Mouse (Mus musculus): Measurements from ENCODE around the gene Mynn. TPM values are rescaled to one million over a fixed set of nuclear protein-coding genes. Genes with fewer than 3 reads are reported as not detected.
"Not testable (repeated sequence)": the region's sequence is repeated elsewhere in the genome, so short reads cannot be mapped to it uniquely, and the experiment has no call there.

The Mynn gene
- total RNA-seq (2022): 10 to 100 TPM; 12.5 to 23.4 (median 19.9) TPM

DNA sequence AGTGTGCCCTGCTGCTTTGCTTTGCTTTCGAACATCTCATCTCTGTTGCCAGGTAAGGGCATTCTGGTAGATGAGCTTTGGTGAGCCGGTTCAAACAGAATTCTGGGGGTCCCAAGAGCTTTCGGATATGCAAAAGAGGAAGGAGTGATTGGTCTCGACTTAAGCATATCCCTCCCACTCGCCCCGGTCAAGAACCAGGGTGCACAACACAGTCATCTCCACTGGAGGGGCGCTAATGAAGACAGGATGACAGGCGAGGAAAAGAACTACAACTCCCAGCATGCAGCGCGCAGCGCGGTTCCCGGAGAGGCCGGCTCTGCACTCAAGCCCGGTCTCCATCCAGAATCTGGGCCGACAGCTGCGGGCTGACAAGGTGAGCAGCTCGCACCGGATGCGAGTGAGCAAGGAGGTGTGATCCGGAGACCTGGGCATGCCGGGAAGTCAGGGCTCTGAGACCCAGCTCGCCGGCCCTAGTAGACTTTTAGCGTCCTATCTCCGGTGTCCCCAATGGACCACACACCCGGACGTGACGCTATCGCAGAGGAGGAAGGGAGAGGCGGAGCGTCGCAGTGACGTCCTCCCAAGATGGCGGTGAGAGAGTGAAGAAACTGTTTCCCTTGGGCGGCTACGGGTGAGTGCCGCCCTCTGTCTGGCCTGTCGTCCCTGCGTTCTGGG lies at the start of gene Mynn:
Gene Mynn, plus strand, starts transcription at position 1 of the 675 bp plus-strand sequence.
- peak; percentile 97 to 98 for DNase-seq (ENCODE audit: low spot score in 2 of 2)

DNA sequence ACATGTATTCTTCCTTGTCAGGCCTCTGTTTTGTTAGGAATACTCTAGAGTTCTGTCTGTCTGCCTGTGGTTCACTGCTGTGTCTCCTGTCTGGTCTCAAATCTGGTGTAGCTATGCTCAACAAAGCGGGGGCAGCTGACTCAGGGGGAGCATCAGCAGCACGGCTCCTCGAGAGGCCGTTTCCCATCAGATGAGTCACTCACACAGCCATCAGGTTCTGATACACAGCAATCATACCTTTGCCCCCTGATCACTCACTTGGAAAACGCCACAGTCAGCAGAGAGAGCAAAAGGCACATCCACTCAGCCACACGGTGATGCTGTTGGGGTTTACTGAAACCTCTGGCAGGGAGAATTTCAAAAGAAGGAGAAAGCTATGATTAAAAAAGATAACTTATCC lies 48.1 kb upstream of the Mynn start:
- no peak for DNase-seq (ENCODE audit: low spot score in 2 of 2)

DNA sequence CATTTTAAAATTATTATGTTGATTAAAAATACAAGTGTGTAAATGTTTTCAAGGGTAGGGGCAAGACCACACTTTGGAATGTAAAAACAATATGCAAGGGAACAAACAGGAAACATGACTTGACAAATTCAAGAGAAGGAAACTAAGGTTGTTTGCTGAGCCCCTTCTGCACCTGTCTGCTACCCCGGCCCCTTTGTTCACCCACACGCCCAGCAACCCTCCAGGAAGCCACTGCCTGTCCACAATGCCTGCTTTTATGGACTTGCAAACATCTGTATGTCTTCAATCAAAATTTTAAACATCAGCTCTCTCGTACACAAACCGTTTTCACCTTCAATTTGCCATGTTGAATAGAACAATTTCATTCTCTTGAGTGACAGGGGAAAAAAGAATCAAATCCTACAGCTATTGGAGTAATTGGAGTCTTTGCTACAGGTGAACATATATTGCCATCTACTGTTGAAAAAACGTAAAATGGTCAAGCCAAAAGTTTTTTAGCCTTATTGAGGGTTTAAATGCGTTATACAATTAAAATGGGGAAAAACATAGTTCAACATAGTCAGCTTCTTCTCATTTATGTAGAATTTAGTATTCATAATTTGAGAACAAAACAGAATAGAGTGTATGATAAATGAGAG lies 41.1 kb upstream of the Mynn start:
- no peak for DNase-seq (ENCODE audit: low spot score in 2 of 2)

DNA sequence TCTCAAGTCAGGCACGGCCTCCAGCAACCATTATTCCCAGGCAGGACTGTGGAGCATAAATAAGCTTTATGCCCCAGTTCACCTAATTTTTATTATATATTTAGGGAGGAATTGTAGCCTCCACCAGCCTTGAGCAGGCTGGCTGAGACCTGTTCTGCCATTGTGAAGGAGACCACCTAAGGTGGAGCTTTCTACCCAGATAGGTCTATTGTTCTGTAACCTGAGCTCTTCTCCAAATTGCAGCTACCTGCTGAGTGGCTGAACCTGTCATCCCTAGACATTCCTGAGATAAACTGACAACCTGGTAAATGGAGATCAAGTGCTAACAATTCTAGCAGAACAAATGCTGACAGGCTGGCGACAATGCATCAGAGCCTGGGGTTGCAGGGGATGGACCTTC lies 35.5 kb upstream of the Mynn start:
- not testable (repeated sequence) for DNase-seq (ENCODE audit: low spot score in 2 of 2)

DNA sequence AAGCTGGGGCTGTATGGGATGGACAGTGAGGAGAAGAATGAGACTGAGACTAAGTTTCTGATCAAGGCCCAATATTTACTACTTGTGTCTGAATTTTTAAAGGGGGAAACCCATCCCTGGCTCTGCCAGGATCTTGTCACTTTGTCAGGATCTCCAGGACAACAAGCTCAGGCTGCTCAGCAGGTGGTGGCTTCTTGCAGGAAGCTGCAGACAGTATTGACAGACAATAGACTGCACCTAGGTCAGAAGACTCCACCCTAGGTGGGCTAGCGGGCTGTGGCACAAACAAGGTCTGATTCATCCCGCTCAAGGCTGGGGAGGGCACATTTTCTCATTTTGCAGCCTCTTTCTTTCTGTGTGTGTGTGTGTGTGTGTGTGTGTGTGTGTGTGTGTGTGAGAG lies 28.3 kb upstream of the Mynn start:
- no peak for DNase-seq (ENCODE audit: low spot score in 2 of 2)

DNA sequence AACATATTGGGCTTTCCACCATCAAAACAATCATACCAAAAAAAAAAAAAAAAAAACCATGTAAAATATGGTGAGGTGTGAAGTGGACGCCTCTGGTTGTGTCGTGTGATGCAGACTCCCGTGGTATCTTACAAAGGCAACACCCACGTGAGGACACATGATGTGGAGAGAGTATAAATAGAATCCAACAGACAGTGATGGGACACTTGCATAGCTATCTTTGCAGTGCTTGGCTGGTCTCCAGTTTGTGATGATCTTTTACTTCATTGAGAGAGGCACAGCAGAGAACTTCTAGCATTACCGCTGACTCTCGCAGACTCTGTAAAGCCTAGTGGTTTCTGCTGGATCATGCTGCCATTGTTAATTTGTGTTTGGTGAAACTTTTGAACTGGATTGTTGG lies 13.0 kb upstream of the Mynn start:
- DNase-seq (ENCODE audit: low spot score in 2 of 2): no peak

DNA sequence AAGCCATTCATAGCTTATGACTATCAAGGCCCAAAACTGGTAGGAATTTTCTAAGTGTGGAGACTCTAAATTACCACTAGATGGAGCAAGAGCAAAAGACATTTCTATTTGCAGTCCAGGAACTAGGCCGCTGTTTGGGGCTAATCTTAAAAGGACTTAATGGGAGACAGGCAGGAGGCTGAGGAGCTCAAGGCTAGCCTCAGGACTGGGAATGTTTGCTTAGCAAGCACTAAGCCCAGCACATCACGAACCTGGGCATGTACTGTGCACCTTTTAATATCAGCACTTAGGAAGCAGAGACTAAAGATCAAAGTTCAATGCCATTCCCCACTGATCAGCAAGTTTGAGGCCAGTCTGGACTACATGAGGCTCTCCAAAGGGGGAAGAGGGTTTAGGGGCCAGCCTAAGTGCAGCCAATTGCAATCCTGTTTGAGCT lies 9.4 kb upstream of the Mynn start:
- no peak for DNase-seq (ENCODE audit: low spot score in 2 of 2)

DNA sequence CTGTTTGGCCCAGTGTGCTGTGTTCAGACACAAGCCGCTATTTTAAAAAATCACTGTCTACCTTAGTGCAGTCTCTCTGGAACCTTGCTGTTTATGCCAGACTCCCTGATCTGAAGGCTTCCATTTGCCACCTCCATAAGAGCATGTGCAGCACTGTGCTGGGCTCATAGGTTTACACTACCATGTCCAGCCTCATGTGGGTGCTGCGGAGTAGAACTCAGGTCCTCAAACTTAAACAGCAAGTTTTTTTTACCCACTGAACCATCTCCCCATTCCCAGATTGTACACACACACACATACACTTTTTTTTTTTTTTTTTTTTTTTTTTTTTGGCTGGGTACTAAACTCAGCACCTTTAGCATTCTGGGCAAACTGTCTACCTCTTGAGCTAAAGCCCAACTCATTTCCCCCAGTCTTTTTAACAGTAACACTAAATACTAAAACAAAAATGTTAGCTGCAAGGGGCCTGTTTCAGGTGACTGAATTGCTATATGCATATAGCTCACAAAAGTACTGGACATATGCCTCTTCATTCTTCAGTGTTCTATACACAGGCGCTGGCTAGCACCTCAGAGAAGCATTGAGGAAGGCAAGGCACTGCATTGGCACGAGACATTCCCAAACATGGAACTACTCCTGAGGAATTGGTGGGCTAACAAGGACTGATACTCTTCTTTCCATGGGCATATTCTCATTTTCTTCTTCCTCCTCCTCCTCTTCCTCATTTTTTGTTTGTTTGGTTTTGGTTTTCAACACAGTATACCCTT lies 8.0 kb upstream of the Mynn start:
- no peak for DNase-seq (ENCODE audit: low spot score in 2 of 2)

DNA sequence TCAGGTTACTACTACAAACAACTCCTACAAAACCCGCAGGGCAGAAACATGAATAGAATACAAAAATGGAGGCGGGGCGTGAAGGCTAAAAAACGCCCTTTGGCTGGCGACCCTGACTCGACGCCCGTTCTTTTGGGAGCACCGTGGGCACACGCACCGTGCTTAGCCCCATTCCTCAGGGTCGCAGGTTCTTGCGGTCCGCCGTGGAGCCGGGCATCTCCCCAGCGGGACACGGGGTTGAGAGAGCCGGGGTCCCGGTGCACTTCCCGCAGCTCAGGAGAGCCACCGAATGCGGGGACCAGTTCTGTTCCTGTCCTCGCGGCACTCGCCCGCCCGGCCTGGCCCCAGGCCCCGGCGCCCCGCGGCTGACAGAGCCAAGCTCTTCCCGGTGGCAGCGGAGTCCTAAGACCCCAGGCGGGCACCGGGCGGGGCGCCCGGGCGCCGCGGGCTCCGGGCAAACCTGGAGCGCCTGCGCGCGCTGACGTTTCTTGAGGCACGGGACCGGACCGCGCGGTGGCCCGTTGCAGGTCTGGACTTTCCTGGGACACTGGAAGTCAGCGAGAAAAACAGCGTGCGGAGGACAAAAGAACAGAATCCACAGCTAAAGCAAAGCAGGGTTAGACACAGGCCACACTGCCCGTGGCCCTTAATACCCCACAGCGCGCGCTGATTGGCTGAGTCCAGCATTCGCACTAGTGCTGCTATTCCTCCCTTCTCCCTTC lies 6.6 kb upstream of the Mynn start:
- DNase-seq (ENCODE audit: low spot score in 2 of 2): no peak

DNA sequence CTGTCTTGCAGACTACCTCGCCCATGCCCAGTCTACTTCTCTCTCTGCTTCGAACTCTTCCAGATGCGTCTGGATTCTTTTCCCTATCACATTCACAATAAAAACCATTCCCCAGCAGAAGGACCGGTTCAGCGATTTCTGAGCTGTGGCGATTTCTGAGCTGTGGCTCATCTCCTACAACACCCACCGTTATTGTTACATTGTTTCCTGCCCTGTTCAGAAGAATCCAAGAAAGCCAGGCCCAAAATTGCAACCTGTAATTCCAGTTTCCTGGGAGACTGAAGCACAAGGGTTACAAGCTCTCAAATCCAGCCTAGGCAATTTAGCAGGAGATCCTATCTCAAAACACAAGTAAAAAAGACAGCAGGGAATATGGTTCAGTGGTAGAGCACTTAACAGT lies 4.6 kb upstream of the Mynn start:
- DNase-seq (ENCODE audit: low spot score in 2 of 2): no peak

DNA sequence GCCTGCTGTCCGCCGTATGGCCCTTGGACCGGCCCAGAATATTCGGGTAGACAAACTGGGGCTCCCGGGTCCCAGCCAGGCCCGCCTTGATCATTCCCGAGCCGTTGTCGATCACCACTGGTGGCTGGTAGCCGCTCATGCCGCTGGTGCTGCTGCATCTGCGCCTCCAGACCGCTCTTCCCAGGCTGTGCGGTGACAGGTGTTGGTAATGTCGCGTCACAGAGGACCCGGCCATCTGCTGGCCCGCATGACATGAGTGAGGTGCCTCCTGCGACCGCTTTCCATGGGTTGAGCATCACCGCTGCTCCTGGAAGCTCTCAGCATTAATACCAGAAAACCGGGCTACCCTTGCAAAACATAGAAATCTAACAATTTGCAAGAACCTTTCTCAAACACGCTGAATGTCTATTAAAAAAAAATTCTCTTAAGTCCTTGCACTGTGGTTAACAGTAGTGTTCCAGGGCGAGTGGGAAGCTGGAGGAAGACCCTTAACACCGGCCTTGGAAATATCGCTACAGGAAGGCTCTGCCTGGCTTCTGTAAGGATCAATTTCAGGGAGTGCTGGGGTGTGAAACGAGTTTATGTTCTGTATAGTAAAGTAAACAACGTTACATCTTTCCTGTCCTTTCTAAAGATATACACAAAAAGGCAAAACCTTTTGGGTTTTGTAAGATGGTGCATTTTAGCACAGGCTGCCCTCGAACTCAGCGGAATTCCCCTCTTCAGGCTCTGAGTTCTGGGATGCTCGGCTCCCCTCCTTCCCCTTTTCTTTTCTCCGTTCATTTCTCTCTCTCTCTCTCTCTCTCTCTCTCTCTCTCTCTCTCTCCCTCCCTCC lies 1.9 kb upstream of the Mynn start, which contains the start of gene Actrt3:
Gene Actrt3, minus strand, starts transcription at position 229 of the 835 bp plus-strand sequence.
- peak in 1 of 2 experiments; percentile 43 for DNase-seq (ENCODE audit: low spot score in 2 of 2)

DNA sequence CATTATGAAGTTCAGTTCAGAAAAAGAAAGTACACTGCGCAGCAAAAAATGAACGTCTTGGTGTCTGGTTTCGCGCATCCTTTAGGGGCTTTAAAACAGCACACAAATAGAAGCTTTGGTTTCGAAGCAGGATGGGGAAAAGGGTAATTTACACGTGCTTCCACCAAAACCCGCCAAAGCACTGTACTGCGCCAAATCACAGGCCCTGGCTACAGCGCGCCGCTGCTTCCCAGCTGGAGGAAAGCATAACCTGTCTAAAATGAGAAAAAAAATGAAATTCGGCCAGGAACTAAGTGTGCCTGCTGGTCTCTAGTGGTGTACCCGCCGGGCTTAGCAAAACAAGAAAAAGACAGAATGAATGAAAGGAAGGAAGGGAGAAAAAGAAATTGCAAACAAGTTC lies 1.1 kb upstream of the Mynn start:
- DNase-seq (ENCODE audit: low spot score in 2 of 2): peak in 1 of 2 experiments; percentile 50

DNA sequence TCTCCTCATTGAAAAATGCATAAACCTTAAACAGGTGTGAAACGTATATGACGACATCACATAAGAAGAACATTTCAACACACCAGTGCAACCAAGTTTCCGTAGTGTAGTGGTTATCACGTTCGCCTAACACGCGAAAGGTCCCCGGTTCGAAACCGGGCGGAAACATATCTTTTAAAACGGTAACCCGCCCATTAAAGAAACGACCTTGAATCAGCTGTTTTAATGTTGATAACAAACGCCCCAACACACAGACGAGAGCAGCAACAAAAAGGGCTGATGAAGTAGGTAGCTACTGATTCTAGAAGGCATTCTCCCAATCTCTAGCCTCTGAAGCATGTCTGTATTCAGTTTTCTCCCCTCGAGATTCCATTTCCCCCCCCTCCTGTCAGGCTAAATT lies 690 bp upstream of the Mynn start:
- DNase-seq (ENCODE audit: low spot score in 2 of 2): peak; percentile 82 to 91

DNA sequence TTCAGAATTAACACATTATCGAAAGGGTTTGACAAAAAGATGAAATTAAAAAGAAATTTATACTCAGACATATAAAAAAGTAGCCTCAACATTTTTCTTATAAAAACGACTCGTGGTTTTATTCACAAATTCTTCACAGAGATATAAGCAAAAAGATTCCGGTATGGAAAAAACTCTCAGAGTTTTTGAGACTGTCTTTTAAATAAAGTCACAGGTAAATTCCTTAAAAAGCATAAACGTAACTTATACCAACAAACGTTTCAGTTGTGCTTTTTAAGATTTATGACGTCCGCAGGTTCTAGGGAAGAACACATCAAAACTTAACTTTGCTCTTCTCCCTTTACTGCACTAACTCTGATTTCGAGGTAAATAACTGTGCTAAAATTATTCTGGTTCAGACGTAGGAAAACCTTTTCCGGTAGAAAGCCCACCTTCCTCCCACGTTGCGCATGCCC lies 228 bp upstream of the Mynn start:
- no peak for DNase-seq (ENCODE audit: low spot score in 2 of 2)

DNA sequence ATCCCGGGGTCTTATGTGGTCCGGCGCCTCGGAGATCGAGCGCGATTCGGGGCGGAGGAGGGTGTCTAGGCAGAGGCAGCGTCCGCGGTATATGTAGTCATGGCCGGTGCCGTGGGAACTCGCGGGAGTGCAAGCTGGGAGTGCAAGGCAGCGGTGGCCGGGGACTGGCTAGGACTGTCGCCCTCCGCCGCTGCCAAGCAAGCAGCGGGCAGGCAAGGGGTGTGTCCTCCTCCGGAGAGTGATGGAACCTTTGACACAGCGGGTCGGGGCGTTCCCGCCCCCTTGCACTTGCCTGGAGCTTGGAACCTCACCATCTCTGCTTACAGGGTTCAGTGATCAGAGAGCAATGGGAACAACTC lies 854 bp downstream of the Mynn start:
- no peak for DNase-seq (ENCODE audit: low spot score in 2 of 2)

DNA sequence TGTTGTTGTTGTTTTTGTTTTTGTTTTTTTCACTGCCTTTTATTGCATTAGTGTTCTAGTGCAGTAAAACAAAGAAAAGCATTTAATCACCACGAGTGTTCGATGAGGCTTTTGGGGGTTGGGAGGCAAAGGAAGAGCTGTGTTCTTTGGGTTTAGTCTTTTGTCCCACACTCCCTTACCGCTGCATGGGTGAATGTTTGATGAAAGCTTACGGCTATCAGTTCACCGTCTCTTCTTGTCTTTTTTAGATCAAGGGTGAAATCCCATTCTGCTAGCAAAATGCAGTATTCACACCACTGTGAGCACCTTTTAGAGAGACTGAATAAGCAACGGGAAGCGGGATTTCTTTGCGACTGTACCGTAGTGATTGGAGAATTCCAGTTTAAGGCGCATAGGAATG lies 1.4 kb downstream of the Mynn start:
- no peak for DNase-seq (ENCODE audit: low spot score in 2 of 2)

DNA sequence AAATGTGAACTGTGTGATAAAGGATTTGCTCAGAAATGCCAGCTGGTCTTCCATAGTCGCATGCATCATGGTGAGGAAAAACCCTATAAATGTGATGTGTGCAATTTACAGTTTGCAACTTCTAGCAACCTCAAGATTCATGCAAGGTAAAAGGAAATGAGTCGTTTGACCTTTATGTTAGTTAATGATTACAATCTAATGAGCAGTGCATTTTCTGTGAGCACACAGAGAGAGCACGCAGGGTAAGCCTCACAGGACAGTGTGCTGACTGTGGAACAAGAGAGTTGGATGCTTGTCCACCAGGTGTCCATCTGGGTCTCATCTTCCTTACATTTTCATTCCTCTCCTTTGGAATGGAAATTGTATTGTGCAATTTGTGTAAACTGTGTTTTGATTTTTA lies 7.1 kb downstream of the Mynn start:
- no peak for DNase-seq (ENCODE audit: low spot score in 2 of 2)

DNA sequence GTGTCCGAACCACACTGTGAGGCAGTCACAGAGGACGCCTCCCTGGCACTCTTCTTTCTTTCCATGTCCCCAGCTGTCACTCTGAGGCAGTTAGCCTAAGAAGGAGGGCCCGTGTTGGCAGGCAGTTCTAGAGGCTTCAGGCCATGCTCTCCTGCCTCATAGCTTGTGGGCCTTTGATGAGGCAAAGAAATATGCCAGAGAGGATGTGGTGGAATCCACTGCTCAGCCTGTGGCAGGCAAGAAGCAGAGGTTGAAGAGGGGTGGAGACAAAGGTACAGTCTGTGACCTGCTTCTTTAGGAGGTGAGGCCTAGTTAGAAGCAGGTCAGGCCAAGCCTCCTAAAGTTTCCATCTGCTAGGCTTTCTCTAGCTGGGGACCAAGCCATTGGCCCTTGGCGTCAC lies 9.1 kb downstream of the Mynn start:
- no peak for DNase-seq (ENCODE audit: low spot score in 2 of 2)

DNA sequence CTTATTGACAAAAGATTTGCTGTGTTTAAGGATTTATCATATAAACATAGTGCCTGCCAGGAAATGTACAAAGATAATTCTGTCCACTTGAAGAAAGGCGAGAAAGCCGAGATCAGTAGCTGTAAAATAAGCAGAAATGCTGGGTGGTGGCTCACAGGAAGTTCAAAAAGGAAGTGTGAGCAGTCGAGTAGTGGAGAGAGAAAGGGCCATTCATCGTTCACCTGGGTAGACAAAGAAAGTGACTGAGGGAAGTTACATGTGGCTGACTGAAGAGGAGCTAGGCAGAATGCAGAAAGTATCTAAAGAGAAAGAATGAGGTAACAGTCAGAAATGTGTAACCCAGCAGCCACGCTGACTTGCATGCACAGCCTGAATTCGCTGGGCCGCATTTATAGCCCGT lies 18.3 kb downstream of the Mynn start:
- no peak for DNase-seq (ENCODE audit: low spot score in 2 of 2)

DNA sequence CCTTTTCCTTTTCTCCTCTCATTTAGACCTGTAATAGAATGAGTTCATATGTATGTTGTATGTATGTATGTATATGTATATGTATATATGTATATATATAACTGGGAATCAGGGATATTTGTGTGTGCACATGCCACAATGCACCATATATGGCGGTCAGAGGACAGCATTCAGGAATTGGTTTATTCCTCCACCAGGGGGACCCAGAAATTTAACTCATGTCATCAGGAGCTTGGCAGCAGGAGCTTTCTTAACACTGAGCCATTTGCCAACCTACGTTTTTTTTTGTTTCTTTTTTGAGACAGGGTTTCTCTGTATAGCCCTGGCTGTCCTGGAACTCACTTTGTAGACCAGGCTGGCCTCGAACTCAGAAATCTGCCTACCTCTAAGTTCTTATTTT lies 31.8 kb downstream of the Mynn start:
- DNase-seq (ENCODE audit: low spot score in 2 of 2): no peak

DNA sequence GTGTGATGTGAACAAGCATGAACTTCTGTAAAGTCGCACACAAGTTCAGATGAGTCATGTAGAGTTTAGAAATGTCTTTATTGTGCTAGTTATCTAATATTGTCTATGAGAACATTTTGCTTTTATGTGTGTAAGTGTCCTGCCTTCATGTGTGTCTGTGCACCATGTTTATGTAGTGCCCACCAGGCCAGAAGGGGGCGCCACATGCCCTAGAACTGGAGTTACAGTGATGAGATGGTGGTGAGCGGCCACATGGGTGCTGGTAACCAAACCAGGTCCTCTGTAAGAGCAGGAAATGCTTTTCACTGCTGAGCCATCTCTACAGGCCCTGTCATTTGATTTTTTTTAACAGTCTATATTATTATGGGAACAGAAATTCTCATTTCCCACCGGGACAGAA lies 33.8 kb downstream of the Mynn start:
- DNase-seq (ENCODE audit: low spot score in 2 of 2): no peak

Data from layer of hippocampus, adult 8-10 months (tissue).